Mouse (Mus musculus): ENCODE data around the gene Mettl23. TPM values are rescaled to one million over a fixed set of nuclear protein-coding genes. Genes with fewer than 3 reads are reported as not detected.
"Not testable (repeated sequence)": the region's sequence is repeated elsewhere in the genome, so short reads cannot be mapped to it uniquely, and the experiment has no call there.

The Mettl23 gene
- total RNA-seq, 4 experiments from 2014 or later: 20.2 to 24.3 (median 22.2) TPM

- DNase-seq (ENCODE audit: low spot score in 2 of 2): no peak
Observed at GRCm38 (mm10) chr11:116847187-116848085, 4.4 kb downstream of the Mettl23 start.

GRCm38 (mm10) chr11:116848086-116848876 lies 5.2 kb downstream of the Mettl23 start:
- no peak for DNase-seq (ENCODE audit: low spot score in 2 of 2)

GRCm38 (mm10) chr11:116848877-116849178 lies 5.8 kb downstream of the Mettl23 start:
- DNase-seq (ENCODE audit: low spot score in 2 of 2): not testable (repeated sequence)

GRCm38 (mm10) chr11:116849587-116849986 lies 6.5 kb downstream of the Mettl23 start:
- DNase-seq (ENCODE audit: low spot score in 2 of 2): no peak

GRCm38 (mm10) chr11:116850085-116850484 lies 7.0 kb downstream of the Mettl23 start:
- no peak for DNase-seq (ENCODE audit: low spot score in 2 of 2)

GRCm38 (mm10) chr11:116850833-116851477 lies 7.9 kb downstream of the Mettl23 start:
- DNase-seq (ENCODE audit: low spot score in 2 of 2): no peak

- DNase-seq (ENCODE audit: low spot score in 2 of 2): peak in 1 of 2 experiments; percentile 32
Observed at GRCm38 (mm10) chr11:116851576-116852290, 8.7 kb downstream of the Mettl23 start.

- peak; percentile 51 to 71 for DNase-seq (ENCODE audit: low spot score in 2 of 2)
Observed at GRCm38 (mm10) chr11:116852291-116852890, 9.3 kb downstream of the Mettl23 start, which contains the start of gene Mfsd11. Mfsd11 (plus strand) TSS chr11:116852440.

- peak; percentile 96 to 98 for DNase-seq (ENCODE audit: low spot score in 2 of 2)
Observed at GRCm38 (mm10) chr11:116852891-116853511, 9.9 kb downstream of the Mettl23 start, which contains the start of gene Srsf2. Srsf2 (minus strand) TSS chr11:116853094.

GRCm38 (mm10) chr11:116853512-116853928 lies 10.4 kb downstream of the Mettl23 start:
- peak; percentile 96 for DNase-seq (ENCODE audit: low spot score in 2 of 2)

- DNase-seq (ENCODE audit: low spot score in 2 of 2): no peak
Observed at GRCm38 (mm10) chr11:116854279-116854678, 11.2 kb downstream of the Mettl23 start.

- no peak for DNase-seq (ENCODE audit: low spot score in 2 of 2)
Observed at GRCm38 (mm10) chr11:116857183-116857850, 14.2 kb downstream of the Mettl23 start.

- DNase-seq (ENCODE audit: low spot score in 2 of 2): no peak
Observed at GRCm38 (mm10) chr11:116864444-116864843, 21.4 kb downstream of the Mettl23 start.

- DNase-seq (ENCODE audit: low spot score in 2 of 2): no peak
Observed at GRCm38 (mm10) chr11:116865945-116866585, 23.0 kb downstream of the Mettl23 start.

- DNase-seq (ENCODE audit: low spot score in 2 of 2): no peak
Observed at GRCm38 (mm10) chr11:116868129-116868528, 25.1 kb downstream of the Mettl23 start.

GRCm38 (mm10) chr11:116869223-116869622 lies 26.1 kb downstream of the Mettl23 start:
- DNase-seq (ENCODE audit: low spot score in 2 of 2): no peak

GRCm38 (mm10) chr11:116869641-116870040 lies 26.6 kb downstream of the Mettl23 start:
- DNase-seq (ENCODE audit: low spot score in 2 of 2): no peak

GRCm38 (mm10) chr11:116871538-116871937 lies 28.5 kb downstream of the Mettl23 start:
- DNase-seq (ENCODE audit: low spot score in 2 of 2): no peak

GRCm38 (mm10) chr11:116873987-116874386 lies 30.9 kb downstream of the Mettl23 start:
- DNase-seq (ENCODE audit: low spot score in 2 of 2): peak in 1 of 2 experiments; percentile 57
